Mouse (Mus musculus) limb, embryonic 13.5 days (tissue): Measurements from ENCODE around the gene Nat8f4. TPM values are rescaled to one million over a fixed set of nuclear protein-coding genes. Genes with fewer than 3 reads are reported as not detected.
"Not testable (repeated sequence)": the region's sequence is repeated elsewhere in the genome, so short reads cannot be mapped to it uniquely, and the experiment has no call there.

ENCODE experiments used
- ATAC-seq: fragments of 200-750 bp; cut with Nextera tagmentation; 2 replicates; pipeline ENCODE4 v1.8.0; 2017; ENCODE audit warnings: low read depth, moderate number of reproducible peaks, moderate TSS enrichment; ENCODE audit not compliant: low FRiP score
- H3K27ac ChIP-seq: fragments of 300-500 bp; sonication (generic); 2 replicates; pipeline ENCODE4 v1.5.1; 2015; ENCODE audit warnings: inconsistent platforms, mild to moderate bottlenecking, moderate library complexity
- H3K27me3 ChIP-seq: fragments of 300-500 bp; sonication (generic); 2 replicates; pipeline ENCODE4 v1.6.1; 2015; ENCODE audit warnings: mild to moderate bottlenecking, inconsistent platforms
- H3K36me3 ChIP-seq: fragments of 300-500 bp; sonication (generic); 2 replicates; pipeline ENCODE4 v1.6.1; 2015; ENCODE audit warnings: inconsistent platforms, mild to moderate bottlenecking, moderate library complexity
- H3K4me1 ChIP-seq: fragments of 300-500 bp; sonication (generic); 2 replicates; pipeline ENCODE4 v1.6.1; 2015; ENCODE audit warnings: inconsistent platforms
- H3K4me2 ChIP-seq: fragments of 300-500 bp; sonication (generic); replicated peaks from 2 replicates; pipeline ENCODE4 v1.6.1; 2015; ENCODE audit warnings: inconsistent platforms, mild to moderate bottlenecking, moderate library complexity
- H3K4me3 ChIP-seq: fragments of 300-500 bp; sonication (generic); 2 replicates; pipeline ENCODE4 v1.5.1; 2015; ENCODE audit warnings: moderate library complexity, mild to moderate bottlenecking, inconsistent platforms
- H3K9ac ChIP-seq: fragments of 300-500 bp; sonication (generic); 2 replicates; pipeline ENCODE4 v1.6.1; 2015; ENCODE audit warnings: mild to moderate bottlenecking, inconsistent platforms
- H3K9me3 ChIP-seq: fragments of 300-500 bp; sonication (generic); 2 replicates; pipeline ENCODE4 v1.6.1; 2016; ENCODE audit warnings: inconsistent platforms
- WGBS: fragments of 180-500 bp; shearing (Covaris S2); methylation state at CpG from one replicate; pipeline ENCODE4 v1.1.7; 2015; 5-methylcytosine and 5-hydroxymethylcytosine counted together
- polyA plus RNA-seq: library from polyadenylated mRNA; unstranded; fragments of >200 nt; fragmentation: Nextera tagmentation; extraction: Ambion mirVana; gene quantifications from 2 replicates; pipeline ENCODE4 v1.2.1, GENCODE M21; 2015

Gene Nat8f4
- polyA plus RNA-seq, 1 experiment from 2014 or later = 2.5 TPM

DNA sequence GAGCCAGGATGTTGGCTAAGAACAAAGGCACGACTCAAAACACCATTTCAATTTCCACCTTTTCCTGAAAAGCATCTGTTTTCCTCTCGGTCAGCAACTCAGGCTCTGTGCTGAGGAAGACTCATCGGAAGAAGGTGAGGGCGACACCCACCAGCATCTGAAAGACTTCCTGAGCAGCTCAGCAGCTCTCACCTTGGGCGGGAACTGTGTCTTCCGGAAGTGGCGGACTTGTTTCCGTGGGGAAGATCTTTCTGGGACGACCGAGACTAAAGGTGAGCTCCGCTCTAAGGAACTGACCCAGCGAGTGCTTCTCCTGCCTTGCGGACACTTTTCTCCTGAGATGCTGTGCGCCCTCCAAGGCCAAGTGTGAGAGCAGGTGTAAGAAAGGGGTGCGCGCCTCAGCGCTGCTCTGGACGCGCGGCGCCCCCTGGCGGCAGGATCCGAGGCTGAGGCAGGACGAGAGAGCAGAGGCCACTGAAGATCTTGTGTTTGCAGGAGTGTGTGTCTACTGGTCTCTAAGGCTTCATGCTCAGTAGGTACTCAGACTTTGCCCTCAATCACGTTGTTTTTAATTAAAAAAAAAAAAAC is 9.5 kb downstream of the Nat8f4 start:
- H3K9me3 ChIP-seq = peaks cover 13% of the 10 kb centered on the region; the same call in 1 of the 2 replicates
- not testable (repeated sequence) for H3K36me3 ChIP-seq, H3K4me2 ChIP-seq, H3K27me3 ChIP-seq, H3K4me1 ChIP-seq, H3K27ac ChIP-seq, H3K9ac ChIP-seq, ATAC-seq, H3K4me3 ChIP-seq
- WGBS = 75% methylated on average over 25 of the region's 25 CpGs

DNA sequence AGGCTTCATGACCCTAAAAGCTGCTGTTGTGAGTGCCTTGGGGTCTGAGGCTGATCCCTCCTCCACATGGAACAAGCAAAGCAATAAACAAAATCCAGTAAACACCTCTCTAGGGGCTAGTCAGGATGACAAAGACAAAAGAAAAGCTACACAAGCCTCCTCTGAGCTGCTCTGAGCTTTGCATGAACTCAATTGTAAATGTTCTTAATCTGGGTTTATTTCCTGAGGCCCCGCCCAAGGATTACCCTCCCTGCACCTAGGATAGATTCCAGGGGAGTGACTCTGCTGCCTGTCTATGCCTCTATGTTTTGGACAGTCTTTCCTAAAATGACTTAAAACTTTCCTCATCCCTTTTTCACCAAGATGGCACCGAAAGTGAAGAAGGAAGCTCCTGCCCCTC is 15.7 kb downstream of the Nat8f4 start:
- Histone ChIP-seq H3K4me1 (no peaks in the 10 kb centered on the region), H3K9ac (no peak overlapping the region), H3K36me3 (no peaks in the 10 kb centered on the region), H3K27me3 (no peaks in the 10 kb centered on the region), H3K9me3 (peaks cover 17% of the 10 kb centered on the region), H3K27ac (no peak overlapping the region), H3K4me3 (no peak overlapping the region), H3K4me2 (no peak overlapping the region)
- 85% methylated on average over 2 of the region's 2 CpGs for WGBS
- ATAC-seq = no peak

DNA sequence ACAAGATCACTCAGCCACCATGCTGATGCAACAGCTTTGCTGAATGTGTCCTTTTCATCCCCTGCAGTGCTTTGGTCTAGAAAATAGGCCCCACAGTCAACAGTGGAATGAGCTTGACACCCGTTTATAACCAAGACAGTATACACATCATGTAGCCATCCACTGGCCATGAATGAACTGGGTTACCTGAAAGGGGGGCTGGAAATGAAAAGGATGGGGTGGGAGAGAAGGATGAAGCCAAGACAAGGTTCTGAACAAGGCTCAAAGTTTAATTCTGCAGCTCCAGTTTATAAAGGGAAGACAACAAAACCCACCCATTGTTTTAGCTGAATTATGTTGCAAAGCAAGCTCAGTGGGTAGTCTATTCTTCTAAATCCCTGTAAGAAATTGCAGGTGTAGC is 20.4 kb downstream of the Nat8f4 start:
- no peaks in the 10 kb centered on the region for H3K27me3 ChIP-seq
- ATAC-seq = no peak
- WGBS = 92% methylated on average over 1 of the region's 1 CpGs
- no peaks in the 10 kb centered on the region for H3K4me1 ChIP-seq
- H3K4me3 ChIP-seq = no peak overlapping the region
- no peaks in the 10 kb centered on the region for H3K36me3 ChIP-seq
- no peak overlapping the region for H3K4me2 ChIP-seq
- H3K27ac ChIP-seq = no peak overlapping the region
- peaks cover 21% of the 10 kb centered on the region for H3K9me3 ChIP-seq
- no peak overlapping the region for H3K9ac ChIP-seq

DNA sequence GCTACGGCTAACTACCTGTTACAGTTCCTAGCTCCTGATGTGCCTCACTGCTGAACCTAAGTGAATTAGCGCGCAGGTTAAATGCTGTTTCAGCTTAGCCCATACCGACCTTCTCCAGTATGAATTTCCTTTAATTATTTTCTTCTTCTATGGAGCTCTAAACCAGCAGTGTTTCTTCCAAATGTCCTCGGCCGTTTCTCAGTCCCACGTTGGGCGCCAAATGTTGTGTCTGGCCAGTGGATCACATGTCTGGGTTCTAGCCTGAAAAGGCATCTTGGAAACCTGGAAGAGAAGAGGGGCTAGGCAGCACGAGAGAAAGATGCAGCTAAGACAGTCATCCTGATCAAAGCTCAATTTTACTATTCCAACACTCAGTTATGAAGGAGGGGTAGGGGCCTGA is 21.4 kb downstream of the Nat8f4 start:
- H3K27me3 ChIP-seq, H3K4me3 ChIP-seq, H3K4me1 ChIP-seq, H3K27ac ChIP-seq, ATAC-seq, H3K4me2 ChIP-seq, H3K36me3 ChIP-seq, H3K9ac ChIP-seq: not testable (repeated sequence)
- 94% methylated on average over 9 of the region's 9 CpGs for WGBS
- peaks cover 21% of the 10 kb centered on the region for H3K9me3 ChIP-seq

DNA sequence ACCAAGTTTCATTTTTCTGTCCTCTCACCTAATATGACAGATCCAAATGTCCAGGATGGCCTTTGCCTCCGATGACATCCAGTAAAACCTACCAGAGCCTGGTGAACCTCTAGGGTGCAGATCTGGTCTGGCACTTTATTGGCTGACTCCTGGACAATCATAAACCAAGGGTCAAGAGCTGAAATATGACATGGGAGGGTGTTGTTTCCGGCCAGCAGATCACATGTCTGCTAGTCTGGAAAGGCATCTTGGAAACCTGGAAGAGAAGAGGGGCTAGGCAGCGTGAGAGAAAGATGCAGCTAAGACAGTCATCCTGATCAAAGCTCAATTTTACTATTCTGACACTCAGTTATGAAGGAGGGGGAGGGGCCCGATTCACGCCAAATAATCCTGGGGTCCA is 35.7 kb downstream of the Nat8f4 start, which contains the start of gene Nat8f2:
TSS of gene Nat8f2 (minus strand) at position 153 of the 400 bp plus-strand sequence.
- not testable (repeated sequence) for H3K27ac ChIP-seq, H3K4me1 ChIP-seq, H3K4me3 ChIP-seq, H3K4me2 ChIP-seq, H3K36me3 ChIP-seq, H3K9ac ChIP-seq, ATAC-seq, H3K27me3 ChIP-seq, H3K9me3 ChIP-seq
- 80% methylated on average over 5 of the region's 5 CpGs for WGBS

DNA sequence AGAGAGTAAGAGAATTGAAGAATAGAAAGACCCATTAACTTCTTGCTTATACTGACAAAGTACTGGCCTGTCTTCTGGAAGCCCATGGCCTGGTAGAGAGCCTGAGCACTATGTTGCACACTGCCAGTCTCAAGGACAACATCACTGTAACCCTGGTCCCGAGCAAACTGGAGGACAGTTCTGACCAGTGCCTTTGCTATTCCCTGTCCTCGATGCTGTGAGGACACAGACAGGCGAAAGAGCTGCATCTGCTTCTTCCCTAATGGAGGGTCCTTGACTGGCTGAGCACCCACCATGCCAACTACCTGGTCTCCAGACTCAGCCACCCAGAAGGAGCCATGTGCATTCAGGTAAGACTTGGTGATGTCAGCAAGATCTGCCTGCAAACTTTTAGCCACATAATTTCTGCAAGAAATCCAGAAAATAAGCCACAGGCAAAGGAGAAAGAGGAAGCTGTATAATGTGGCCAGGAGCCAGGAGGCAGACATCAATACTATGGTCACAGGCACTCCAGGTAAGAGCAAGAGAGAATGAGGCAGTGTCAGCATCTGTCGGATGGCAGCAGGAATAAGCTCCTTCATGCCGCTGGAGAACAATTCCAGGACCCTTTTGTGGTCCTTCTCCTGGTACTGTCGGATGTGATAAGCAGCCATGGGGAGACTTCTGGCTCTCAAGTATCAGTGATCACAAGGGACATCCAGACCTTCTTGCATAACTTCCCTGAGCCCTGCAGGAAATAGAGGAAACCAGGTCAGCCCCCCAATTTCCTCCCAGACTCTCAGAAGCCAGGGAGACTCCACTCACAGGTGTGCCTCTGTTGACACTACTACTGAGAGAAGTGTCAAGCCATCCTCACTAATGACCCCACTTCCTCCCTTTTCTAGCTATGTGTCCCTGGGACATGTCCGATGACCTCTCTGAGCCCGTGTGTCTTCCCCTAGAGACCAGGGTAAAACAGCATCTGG is 36.7 kb downstream of the Nat8f4 start:
- Histone ChIP-seq H3K4me3 (no peak overlapping the region), H3K4me2 (no peak overlapping the region), H3K4me1 (no peaks in the 10 kb centered on the region), H3K27ac (no peak overlapping the region), H3K9me3 (no peaks in the 10 kb centered on the region), H3K27me3 (no peaks in the 10 kb centered on the region), H3K9ac (no peak overlapping the region), H3K36me3 (no peaks in the 10 kb centered on the region)
- WGBS = 80% methylated on average over 8 of the region's 8 CpGs
- no peak for ATAC-seq

DNA sequence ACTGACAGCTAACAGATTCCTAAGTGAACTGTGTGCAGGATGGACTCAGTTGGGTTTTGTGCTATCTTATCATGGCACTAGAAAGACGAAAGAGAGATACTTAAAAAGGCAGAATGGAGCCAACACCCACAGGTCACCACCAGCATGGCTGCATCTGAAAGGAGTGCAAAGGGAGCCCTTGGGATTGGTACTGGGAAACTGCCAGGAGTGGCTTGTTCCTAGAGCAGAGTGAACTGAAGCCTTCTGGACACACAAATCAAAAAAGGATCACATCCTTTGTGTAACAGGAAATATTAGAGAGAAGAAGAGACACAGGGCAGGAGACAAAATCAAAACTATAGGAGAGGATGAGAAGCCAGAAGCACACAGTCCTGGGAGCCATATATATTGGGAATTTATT is 37.7 kb downstream of the Nat8f4 start:
- H3K4me3 ChIP-seq, ATAC-seq, H3K27ac ChIP-seq, H3K36me3 ChIP-seq, H3K4me2 ChIP-seq, H3K4me1 ChIP-seq, H3K9me3 ChIP-seq, H3K9ac ChIP-seq, H3K27me3 ChIP-seq: not testable (repeated sequence)
- WGBS = 70% methylated on average over 1 of the region's 1 CpGs

DNA sequence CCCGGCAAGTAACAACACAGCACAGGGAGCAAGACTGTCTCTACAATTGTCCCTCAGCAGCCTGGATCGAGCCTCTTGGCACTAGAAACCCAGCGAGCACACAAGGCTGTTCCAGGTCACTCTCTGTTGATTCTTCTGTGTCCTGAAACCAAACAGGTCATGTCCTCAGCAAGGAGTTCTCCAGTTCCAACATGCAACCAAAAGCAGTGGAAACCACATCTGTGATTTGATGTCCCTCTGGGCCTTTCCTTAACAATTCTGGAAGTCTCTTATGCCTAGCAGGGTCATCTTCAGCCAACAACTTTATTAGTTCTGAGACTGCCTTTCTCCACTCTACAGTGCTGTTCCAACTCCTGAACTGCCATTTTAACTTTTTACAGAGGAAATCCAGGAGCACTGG is 38.5 kb downstream of the Nat8f4 start:
- H3K4me3 ChIP-seq, H3K4me1 ChIP-seq, H3K9me3 ChIP-seq, ATAC-seq, H3K27ac ChIP-seq, H3K9ac ChIP-seq, H3K4me2 ChIP-seq, H3K27me3 ChIP-seq, H3K36me3 ChIP-seq: not testable (repeated sequence)
- WGBS = 85% methylated on average over 3 of the region's 3 CpGs

DNA sequence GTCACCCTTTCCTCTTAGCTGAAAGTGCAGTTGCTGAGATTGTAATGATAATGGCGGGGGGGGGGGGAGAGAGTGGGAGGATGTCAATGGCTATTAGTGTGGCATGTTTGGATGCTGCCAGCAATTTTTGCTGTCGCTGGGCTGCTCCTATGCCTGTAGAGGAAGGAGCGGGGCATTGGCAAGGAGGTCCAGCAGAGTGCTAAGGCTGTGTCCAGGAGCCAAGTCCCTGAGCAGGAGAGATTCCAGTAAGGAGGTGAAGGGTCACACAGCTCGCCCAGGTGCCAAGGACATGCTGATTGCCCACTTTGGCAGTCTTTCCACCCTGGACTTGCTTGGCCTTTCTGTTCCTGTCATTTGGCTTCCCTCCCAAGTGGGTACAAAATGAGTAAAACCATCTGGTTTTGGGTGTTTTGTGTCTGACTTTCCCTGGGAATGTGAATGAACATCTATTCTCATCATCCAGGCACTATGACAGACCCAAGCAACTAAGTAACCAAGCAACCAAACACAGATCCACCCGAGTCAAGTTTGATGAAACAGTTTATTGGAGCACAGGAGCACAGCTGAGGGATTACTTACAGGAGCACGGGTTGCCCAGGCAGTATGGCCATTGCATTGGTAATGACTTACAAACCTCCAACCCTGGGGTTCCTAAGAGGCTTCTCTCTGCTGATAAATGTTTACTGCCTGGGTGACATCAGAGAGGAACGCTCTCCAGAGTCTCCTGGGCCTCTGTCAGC is 39.6 kb downstream of the Nat8f4 start:
- 67% methylated on average over 6 of the region's 7 CpGs for WGBS
- not testable (repeated sequence) for H3K4me1 ChIP-seq

DNA sequence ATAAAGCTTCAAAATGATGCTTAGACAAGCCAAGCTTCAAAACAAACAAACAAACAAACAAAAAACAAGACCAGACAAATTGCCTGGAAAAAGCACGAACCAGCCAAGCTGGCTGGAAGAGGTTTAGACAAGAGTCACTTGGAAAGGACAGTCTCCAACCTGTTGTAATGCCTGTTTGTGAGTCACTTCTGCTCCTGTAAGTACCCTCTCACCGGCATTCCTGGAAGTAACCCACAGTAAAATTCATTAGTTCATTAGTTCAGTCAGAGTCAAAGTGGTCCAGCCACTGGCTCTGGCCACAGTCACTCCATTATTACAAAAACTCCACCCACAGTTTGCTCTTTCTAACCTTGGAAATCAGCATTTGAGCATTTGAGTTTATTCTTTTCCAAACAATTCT is 40.8 kb downstream of the Nat8f4 start:
- H3K27me3 ChIP-seq = no peaks in the 10 kb centered on the region
- no peaks in the 10 kb centered on the region for H3K9me3 ChIP-seq
- H3K4me1 ChIP-seq = no peaks in the 10 kb centered on the region
- 86% methylated on average over 2 of the region's 2 CpGs for WGBS
- H3K27ac ChIP-seq = no peak overlapping the region
- ATAC-seq = no peak
- no peak overlapping the region for H3K9ac ChIP-seq
- no peak overlapping the region for H3K4me2 ChIP-seq
- no peaks in the 10 kb centered on the region for H3K36me3 ChIP-seq
- no peak overlapping the region for H3K4me3 ChIP-seq

More for the DNA sequence above, 39.6 kb downstream of the Nat8f4 start:
- not testable (repeated sequence) for H3K27me3 ChIP-seq, H3K4me2 ChIP-seq, H3K9me3 ChIP-seq, H3K36me3 ChIP-seq, H3K9ac ChIP-seq, H3K4me3 ChIP-seq, ATAC-seq, H3K27ac ChIP-seq

DNA sequence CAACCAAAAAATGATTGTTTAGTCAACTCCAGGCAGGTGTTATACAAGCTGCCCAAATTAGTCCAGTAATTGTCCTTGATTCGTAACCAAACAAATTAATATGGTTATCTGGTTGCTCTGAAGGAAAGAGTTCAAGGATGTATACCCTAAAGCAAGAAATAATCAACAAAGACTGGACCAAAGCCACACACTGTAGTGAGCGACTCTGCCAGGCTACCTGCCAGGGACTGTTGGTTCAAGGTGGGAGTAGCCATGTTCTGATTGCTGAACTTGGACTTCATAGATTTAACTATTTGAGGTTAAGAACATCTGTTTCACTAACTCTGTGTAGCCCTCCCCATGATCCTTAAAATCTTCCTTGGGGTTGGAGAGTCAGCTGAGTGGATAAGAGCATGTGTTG is 41.5 kb downstream of the Nat8f4 start:
- Histone ChIP-seq H3K9me3 (no peaks in the 10 kb centered on the region), H3K4me3 (no peak overlapping the region), H3K4me2 (no peak overlapping the region), H3K27ac (no peak overlapping the region), H3K9ac (no peak overlapping the region), H3K4me1 (no peaks in the 10 kb centered on the region), H3K36me3 (no peaks in the 10 kb centered on the region), H3K27me3 (no peaks in the 10 kb centered on the region)
- no peak for ATAC-seq
- 89% methylated on average over 2 of the region's 2 CpGs for WGBS

DNA sequence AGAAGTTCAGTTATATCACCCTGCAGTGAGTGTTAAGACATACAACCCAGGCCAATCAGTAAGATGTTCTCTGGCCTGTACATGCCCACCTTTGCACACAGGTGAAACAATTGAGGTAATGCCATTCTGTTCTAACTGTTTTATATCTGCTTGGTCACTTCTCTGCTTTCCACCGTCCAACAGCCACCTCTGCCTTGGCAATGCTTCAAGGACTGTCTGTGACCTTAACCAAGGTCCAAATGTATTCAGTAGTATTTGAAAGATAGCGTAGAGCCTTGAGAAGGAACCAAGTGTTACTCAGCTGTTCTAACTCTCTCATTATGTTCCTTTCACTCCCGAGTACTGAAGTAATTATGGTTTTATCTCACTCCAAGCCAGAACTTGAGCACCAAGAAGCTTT is 42.1 kb downstream of the Nat8f4 start:
- no peak for ATAC-seq
- 83% methylated on average over 3 of the region's 3 CpGs for WGBS
- Histone ChIP-seq H3K4me1 (no peaks in the 10 kb centered on the region), H3K9ac (no peak overlapping the region), H3K36me3 (no peaks in the 10 kb centered on the region), H3K4me2 (no peak overlapping the region), H3K9me3 (no peaks in the 10 kb centered on the region), H3K27me3 (no peaks in the 10 kb centered on the region), H3K27ac (no peak overlapping the region), H3K4me3 (no peak overlapping the region)
